Mouse (Mus musculus): ENCODE measurements around the gene Drd4.
"Not testable (repeated sequence)": the region's sequence is repeated elsewhere in the genome, so short reads cannot be mapped to it uniquely, and the experiment has no call there.

The Drd4 gene

GRCm38 (mm10) chr7:141291921-141292582 is at the start of gene Drd4:
Gene Drd4 (plus strand): TSS chr7:141292006.
- peak; percentile 7 for DNase-seq (ENCODE audit: low read depth)

- DNase-seq (ENCODE audit: low read depth): not testable (repeated sequence)
These were observed 41.3 kb upstream of the Drd4 start for GRCm38 (mm10) chr7:141250486-141250885.

- DNase-seq (ENCODE audit: low read depth): no peak
These were observed 35.6 kb upstream of the Drd4 start for GRCm38 (mm10) chr7:141256159-141256558.

GRCm38 (mm10) chr7:141261480-141261879 is 30.3 kb upstream of the Drd4 start:
- no peak for DNase-seq (ENCODE audit: low read depth)

- DNase-seq (ENCODE audit: low read depth): no peak
These were observed 28.2 kb upstream of the Drd4 start for GRCm38 (mm10) chr7:141263640-141264039.

- DNase-seq (ENCODE audit: low read depth): no peak
These were observed 27.6 kb upstream of the Drd4 start for GRCm38 (mm10) chr7:141264041-141264700.

GRCm38 (mm10) chr7:141264761-141265410 is 26.9 kb upstream of the Drd4 start:
- DNase-seq (ENCODE audit: low read depth): peak; percentile 24

- no peak for DNase-seq (ENCODE audit: low read depth)
These were observed 26.4 kb upstream of the Drd4 start for GRCm38 (mm10) chr7:141265411-141265738.

GRCm38 (mm10) chr7:141265739-141266561 is 25.9 kb upstream of the Drd4 start, which contains the start of gene Irf7:
Gene Irf7 (minus strand): TSS chr7:141266481.
- DNase-seq (ENCODE audit: low read depth): peak; percentile 65

- no peak for DNase-seq (ENCODE audit: low read depth)
These were observed 23.1 kb upstream of the Drd4 start for GRCm38 (mm10) chr7:141268466-141269272.

- no peak for DNase-seq (ENCODE audit: low read depth)
These were observed 22.6 kb upstream of the Drd4 start for GRCm38 (mm10) chr7:141269273-141269545.

GRCm38 (mm10) chr7:141270631-141271030 is 21.2 kb upstream of the Drd4 start:
- no peak for DNase-seq (ENCODE audit: low read depth)

GRCm38 (mm10) chr7:141275356-141275755 is 16.4 kb upstream of the Drd4 start:
- DNase-seq (ENCODE audit: low read depth): no peak

GRCm38 (mm10) chr7:141276546-141276945 is 15.3 kb upstream of the Drd4 start, which contains the start of gene Cdhr5:
Gene Cdhr5 (minus strand): TSS chr7:141276786.
- no peak for DNase-seq (ENCODE audit: low read depth)

GRCm38 (mm10) chr7:141277701-141278678 is 13.8 kb upstream of the Drd4 start:
- no peak for DNase-seq (ENCODE audit: low read depth)

GRCm38 (mm10) chr7:141278766-141279590 is 12.8 kb upstream of the Drd4 start, which contains the start of gene Sct:
Gene Sct (minus strand): TSS chr7:141279133.
- DNase-seq (ENCODE audit: low read depth): no peak

- no peak for DNase-seq (ENCODE audit: low read depth)
These were observed 10.4 kb upstream of the Drd4 start for GRCm38 (mm10) chr7:141281442-141281841.

GRCm38 (mm10) chr7:141282756-141283155 is 9.1 kb upstream of the Drd4 start:
- no peak for DNase-seq (ENCODE audit: low read depth)

GRCm38 (mm10) chr7:141288042-141288441 is 3.8 kb upstream of the Drd4 start:
- DNase-seq (ENCODE audit: low read depth): no peak

Data from NIH3T3 (cell line).